Mouse (Mus musculus) adrenal gland, adult (tissue): ENCODE measurements at regions not wholly inside any gene's neighbourhood (a gene's known extent, or its start where the extent isn't known, plus 50 kb on each side); places are given as distances from the start of the nearest gene placed in this dataset.
"Not testable (repeated sequence)": the region's sequence is repeated elsewhere in the genome, so short reads cannot be mapped to it uniquely, and the experiment has no call there.

ENCODE experiments used
- DNase-seq, 2 experiments: peaks; one replicate each; pipeline ENCODE4 v3.0.0; 2022 to 2023; ENCODE audit warnings: low spot score in 1 of 2; ENCODE audit not compliant: inconsistent age in 2 of 2

GRCm38 (mm10) chr15:19242962-19243361 is 424.2 kb downstream of the Cdh10 start:
- DNase-seq: not testable (repeated sequence)

- DNase-seq: no peak
Observed at GRCm38 (mm10) chr15:19247489-19247888, 428.7 kb downstream of the Cdh10 start.

- no peak for DNase-seq
Observed at GRCm38 (mm10) chr15:19275968-19276826, 457.4 kb downstream of the Cdh10 start.

GRCm38 (mm10) chr15:19316380-19316779 is 497.6 kb downstream of the Cdh10 start:
- DNase-seq: no peak

- no peak for DNase-seq
Observed at GRCm38 (mm10) chr15:19356322-19356721, 537.6 kb downstream of the Cdh10 start.

GRCm38 (mm10) chr15:19360650-19361049 is 541.9 kb downstream of the Cdh10 start:
- peak in 1 of 2 experiments; percentile 36 for DNase-seq

GRCm38 (mm10) chr15:19389951-19390350 is 571.2 kb downstream of the Cdh10 start:
- no peak for DNase-seq

- DNase-seq: no peak
Observed at GRCm38 (mm10) chr15:19391250-19391982, 572.7 kb downstream of the Cdh10 start.

GRCm38 (mm10) chr15:19395681-19396080 is 576.9 kb downstream of the Cdh10 start:
- DNase-seq: no peak
